Mouse (Mus musculus): ENCODE data around the gene Cnot2. TPM values are rescaled to one million over a fixed set of nuclear protein-coding genes. Genes with fewer than 3 reads are reported as not detected.

Cnot2 gene
- total RNA-seq, 2 experiments from 2014 or later, result 87.5 to 92.5 TPM

GRCm38 (mm10) chr10:116546177-116546576 lies 35.1 kb downstream of the Cnot2 start:
- no peak overlapping the region for H3K27ac ChIP-seq
- TF ChIP-seq CTCF (conservative IDR thresholded peaks at IDR 0.05), result no peak
- no peak for DNase-seq (ENCODE audit: low spot score in 2 of 2)
- H3K4me3 ChIP-seq, result no peak overlapping the region

DNA sequence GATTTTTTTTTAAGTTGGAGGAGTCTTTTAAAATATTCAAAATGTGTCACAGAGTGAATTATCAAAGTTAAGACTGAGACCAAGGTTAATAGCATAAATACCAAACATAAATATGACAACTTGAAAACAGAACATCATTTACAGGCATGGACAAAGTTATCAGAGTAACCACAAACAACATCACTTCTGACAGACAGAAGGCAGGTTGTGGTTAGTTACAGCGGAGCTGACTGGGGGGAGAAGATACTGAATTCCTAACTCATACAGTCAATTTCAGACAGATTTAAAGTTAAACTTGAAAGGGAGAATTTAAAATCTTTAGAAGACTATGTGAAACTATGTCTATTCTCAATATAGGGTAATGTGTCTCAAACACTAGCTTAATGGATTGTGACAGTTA lies 38.2 kb downstream of the Cnot2 start:
- no peak for DNase-seq (ENCODE audit: low spot score in 2 of 2)
- no peak for TF ChIP-seq CTCF (conservative IDR thresholded peaks at IDR 0.05)
- Histone ChIP-seq H3K27ac (no peak overlapping the region), H3K4me3 (no peak overlapping the region)

GRCm38 (mm10) chr10:116540750-116541149 lies 40.6 kb downstream of the Cnot2 start:
- no peak overlapping the region for H3K27ac ChIP-seq
- DNase-seq (ENCODE audit: low spot score in 2 of 2), result no peak
- TF ChIP-seq CTCF (conservative IDR thresholded peaks at IDR 0.05), result no peak
- no peak overlapping the region for H3K4me3 ChIP-seq

DNA sequence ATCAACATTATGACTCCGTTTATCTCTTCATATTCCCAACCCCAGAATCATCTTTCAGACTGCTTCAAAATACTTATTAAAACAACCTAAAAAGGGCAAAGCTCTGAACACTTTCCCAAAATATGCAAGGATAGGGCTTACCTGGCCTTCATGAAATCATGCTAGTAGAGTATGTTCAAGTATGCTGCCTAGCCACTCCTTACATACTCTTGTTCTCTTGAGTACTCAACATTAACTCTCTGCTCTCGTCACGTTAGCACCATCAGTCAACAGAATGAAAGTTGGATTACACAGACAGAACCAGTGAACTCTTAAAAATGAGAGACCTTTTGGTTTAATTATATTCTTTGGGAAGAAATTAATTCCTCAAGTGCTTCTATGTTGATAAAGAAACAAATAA lies 43.8 kb downstream of the Cnot2 start:
- TF ChIP-seq CTCF (conservative IDR thresholded peaks at IDR 0.05), result no peak
- Histone ChIP-seq H3K27ac (no peak overlapping the region), H3K4me3 (no peak overlapping the region)
- no peak for DNase-seq (ENCODE audit: low spot score in 2 of 2)

- peak in 1 of 2 experiments; percentile 16 for DNase-seq (ENCODE audit: low spot score in 2 of 2)
These were observed 47.0 kb downstream of the Cnot2 start for GRCm38 (mm10) chr10:116534278-116534677.

GRCm38 (mm10) chr10:116532561-116532960 lies 48.8 kb downstream of the Cnot2 start:
- TF ChIP-seq CTCF (conservative IDR thresholded peaks at IDR 0.05), result no peak

More at GRCm38 (mm10) chr10:116534278-116534677, 47.0 kb downstream of the Cnot2 start:
- H3K4me3 ChIP-seq, result no peak overlapping the region
- TF ChIP-seq CTCF (conservative IDR thresholded peaks at IDR 0.05), result no peak
- H3K27ac ChIP-seq, result peak overlapping the region; percentile 12; the same call in 1 of the 2 replicates

GRCm38 (mm10) chr10:116531063-116531462 lies 50.2 kb downstream of the Cnot2 start:
- DNase-seq (ENCODE audit: low spot score in 2 of 2), result no peak
- Histone ChIP-seq H3K27ac (no peak overlapping the region), H3K4me3 (no peak overlapping the region)
- peak; percentile 64 for TF ChIP-seq CTCF (conservative IDR thresholded peaks at IDR 0.05)

More at GRCm38 (mm10) chr10:116532561-116532960, 48.8 kb downstream of the Cnot2 start:
- no peak overlapping the region for H3K4me3 ChIP-seq
- DNase-seq (ENCODE audit: low spot score in 2 of 2), result no peak
- 0 out of 2 replicates have a peak overlapping the region, but pooled peaks have one; percentile 3 for H3K27ac ChIP-seq

GRCm38 (mm10) chr10:116519588-116519987 lies 61.7 kb downstream of the Cnot2 start:
- no peak for TF ChIP-seq CTCF (conservative IDR thresholded peaks at IDR 0.05)
- no peak overlapping the region for H3K4me3 ChIP-seq
- no peak overlapping the region for H3K27ac ChIP-seq
- no peak for DNase-seq (ENCODE audit: low spot score in 2 of 2)

DNA sequence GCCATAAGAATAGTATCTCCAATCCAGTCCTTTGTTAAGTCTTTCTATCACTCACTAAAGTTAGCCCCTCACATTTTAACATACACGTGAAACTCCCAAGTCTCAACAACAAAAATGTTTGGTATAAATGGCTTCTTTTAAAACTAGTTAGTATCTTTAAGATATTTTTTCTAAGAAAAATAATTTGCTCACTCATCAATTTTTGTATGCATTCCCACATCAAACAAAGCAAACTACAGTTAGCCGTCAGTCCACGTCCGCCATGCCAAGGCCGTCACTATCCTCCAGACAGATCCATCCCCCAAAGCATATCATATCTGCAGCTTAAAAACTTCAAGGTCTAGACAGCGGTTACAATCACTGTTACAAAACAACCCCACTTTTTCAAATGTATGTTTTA lies 65.7 kb downstream of the Cnot2 start:
- Histone ChIP-seq H3K27ac (no peak overlapping the region), H3K4me3 (no peak overlapping the region)
- TF ChIP-seq CTCF (conservative IDR thresholded peaks at IDR 0.05), result no peak
- DNase-seq (ENCODE audit: low spot score in 2 of 2), result no peak

GRCm38 (mm10) chr10:116515158-116515557 lies 66.2 kb downstream of the Cnot2 start:
- Histone ChIP-seq H3K27ac (no peak overlapping the region), H3K4me3 (no peak overlapping the region)
- DNase-seq (ENCODE audit: low spot score in 2 of 2), result no peak
- no peak for TF ChIP-seq CTCF (conservative IDR thresholded peaks at IDR 0.05)

GRCm38 (mm10) chr10:116513254-116513635 lies 68.1 kb downstream of the Cnot2 start:
- Histone ChIP-seq H3K27ac (0 out of 2 replicates have a peak overlapping the region, but pooled peaks have one; percentile 32), H3K4me3 (no peak overlapping the region)
- TF ChIP-seq CTCF (conservative IDR thresholded peaks at IDR 0.05), result no peak
- DNase-seq (ENCODE audit: low spot score in 2 of 2), result no peak

DNA sequence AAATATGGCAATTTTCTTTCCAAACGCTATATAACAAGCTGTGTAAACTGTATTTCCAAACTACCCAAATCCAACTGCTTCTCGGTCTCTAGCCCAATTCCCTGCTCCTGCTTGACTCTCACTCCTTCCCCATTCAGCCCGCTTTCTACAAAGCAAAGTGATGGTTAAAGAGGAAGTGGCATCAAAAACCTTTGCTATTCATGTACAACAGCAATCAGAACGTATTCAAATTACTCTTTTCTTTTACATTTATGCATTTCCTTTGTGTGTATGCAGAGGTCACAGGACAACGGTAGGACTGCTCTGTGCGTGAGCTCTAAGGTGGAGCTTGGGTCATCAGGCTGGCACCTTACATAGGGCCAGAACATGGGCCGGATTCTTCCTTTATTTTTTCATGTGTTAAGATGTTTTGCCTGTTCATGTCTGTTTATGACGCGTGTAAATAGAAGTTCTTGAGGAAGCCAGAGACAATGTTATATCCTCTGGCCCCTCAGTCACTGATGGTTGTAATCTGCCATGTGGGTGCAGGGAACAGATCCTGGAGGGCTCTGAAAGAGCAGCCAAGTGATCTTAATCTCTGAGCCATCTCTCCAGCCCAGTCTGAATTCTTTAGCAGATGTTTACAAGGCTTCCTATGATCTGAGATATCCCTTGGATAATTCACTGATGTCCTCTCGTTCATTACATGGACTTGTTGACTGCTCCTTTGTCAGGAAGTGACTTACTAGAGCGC lies 68.6 kb downstream of the Cnot2 start:
- Histone ChIP-seq H3K27ac (0 out of 2 replicates have a peak overlapping the region, but pooled peaks have one; percentile 32), H3K4me3 (no peak overlapping the region)
- TF ChIP-seq CTCF (conservative IDR thresholded peaks at IDR 0.05), result no peak
- no peak for DNase-seq (ENCODE audit: low spot score in 2 of 2)

DNA sequence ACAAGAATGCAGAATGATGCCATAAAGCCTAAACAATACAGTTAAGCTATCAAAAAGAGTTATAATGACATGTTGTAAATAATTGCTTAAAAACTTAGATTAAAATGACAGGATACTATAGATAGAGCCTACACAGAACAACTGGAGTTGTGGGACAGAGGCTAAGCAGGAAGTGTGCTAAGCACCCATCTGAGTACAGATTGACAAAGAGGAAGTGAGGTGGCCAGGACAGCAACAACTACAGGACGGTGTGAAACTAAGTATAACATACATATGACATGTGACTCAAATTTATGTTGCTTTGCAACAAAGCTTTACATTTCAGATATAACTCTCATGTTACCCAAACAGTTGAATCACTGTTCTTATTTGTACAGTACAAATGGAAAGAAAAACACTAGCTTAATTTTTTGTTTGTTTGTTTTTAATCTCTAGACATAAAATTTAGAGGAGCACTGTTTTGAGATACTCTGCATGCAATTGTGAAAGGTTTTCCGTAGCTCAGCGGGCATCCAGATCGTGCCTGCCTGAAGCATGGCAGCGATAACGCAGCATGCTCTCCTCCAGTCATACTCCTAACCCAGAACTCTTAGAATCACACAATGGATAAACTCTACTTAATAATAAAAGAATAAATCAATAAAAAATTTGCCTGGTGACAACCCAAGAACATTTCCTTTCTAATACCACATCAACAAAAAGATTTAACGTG lies 75.9 kb downstream of the Cnot2 start:
- DNase-seq (ENCODE audit: low spot score in 2 of 2), result no peak
- H3K27ac ChIP-seq, result no peak overlapping the region
- no peak for TF ChIP-seq CTCF (conservative IDR thresholded peaks at IDR 0.05)
- no peak overlapping the region for H3K4me3 ChIP-seq
